22 mouse cellular contexts compared by ENCODE assay signal in the genomic region with DNA sequence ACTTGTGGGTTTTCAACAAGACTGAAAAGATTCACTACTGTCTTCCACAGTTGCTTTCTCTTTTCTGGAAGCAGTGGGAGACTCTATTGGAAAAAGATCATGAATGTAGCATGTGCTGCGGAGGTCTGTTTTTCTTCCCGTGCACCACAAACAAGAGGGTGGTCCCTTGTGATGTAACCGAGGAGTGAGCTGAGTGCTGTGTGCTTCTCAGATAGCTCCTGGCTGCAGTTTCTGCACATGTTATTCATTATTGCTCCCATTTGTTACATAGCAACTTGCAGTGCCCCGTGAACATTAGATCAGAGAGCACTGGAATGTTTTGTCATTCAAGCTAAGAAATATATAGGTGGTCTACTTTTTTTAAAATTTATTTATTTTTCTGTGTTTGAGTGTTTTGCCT.
"Had no signal": no experiment of that assay in that cellular context is flagged by ENCODE, and none has a peak within 500 bp of the region (broad histone marks: within the 10 kb centered on the region; RNA-seq: fewer than 3 reads in every experiment).

No protein-coding gene starts in this region.

- H3K4me1 ChIP-seq: liver, embryonic 12.5 days; liver, embryonic 15.5 days; midbrain, embryonic 12.5 days; midbrain, embryonic 15.5 days; neural tube, embryonic 12.5 days had no signal

- H3K27me3 ChIP-seq: kidney, embryonic 15.5 days; liver, embryonic 12.5 days; liver, embryonic 15.5 days; lung, embryonic 15.5 days; neural tube, embryonic 12.5 days; neural tube, embryonic 15.5 days had no signal

- ATAC-seq: liver, embryonic 12.5 days; midbrain, embryonic 15.5 days had no signal

- H3K27ac ChIP-seq: kidney, embryonic 15.5 days; liver, embryonic 12.5 days; liver, embryonic 15.5 days; lung, embryonic 15.5 days; macrophage; midbrain, embryonic 12.5 days; midbrain, embryonic 15.5 days; neural tube, embryonic 12.5 days; neural tube, embryonic 15.5 days; stomach, postnatal 0 days had no signal

- DNase-seq: kidney, adult 8-10 months; kidney, postnatal 10 days; kidney, postnatal 36 days; left cerebral cortex, postnatal 4 days; liver; lung, adult 18-20 months; lung, postnatal 10 days; retina, postnatal 1 day; right cerebral cortex, postnatal 25 days; thymus, adult 2 months; thymus, postnatal 14 days; thymus, postnatal 4 days had no signal

- H3K9me3 ChIP-seq: kidney, embryonic 15.5 days; liver, embryonic 12.5 days; liver, embryonic 15.5 days; lung, embryonic 15.5 days; midbrain, embryonic 12.5 days; midbrain, embryonic 15.5 days; neural tube, embryonic 12.5 days; neural tube, embryonic 15.5 days had no signal

- H3K9ac ChIP-seq: kidney, embryonic 15.5 days; liver, embryonic 12.5 days; liver, embryonic 15.5 days; lung, embryonic 15.5 days; midbrain, embryonic 12.5 days; midbrain, embryonic 15.5 days; neural tube, embryonic 12.5 days; neural tube, embryonic 15.5 days had no signal

- H3K4me3 ChIP-seq: kidney, embryonic 15.5 days; liver, embryonic 12.5 days; liver, embryonic 15.5 days; lung, embryonic 15.5 days; midbrain, embryonic 12.5 days; midbrain, embryonic 15.5 days; neural tube, embryonic 12.5 days; neural tube, embryonic 15.5 days had no signal

- H3K4me2 ChIP-seq: kidney, embryonic 15.5 days; liver, embryonic 12.5 days; liver, embryonic 15.5 days; lung, embryonic 15.5 days; midbrain, embryonic 12.5 days; midbrain, embryonic 15.5 days; neural tube, embryonic 12.5 days; neural tube, embryonic 15.5 days had no signal
